Mouse (Mus musculus) left cerebral cortex, postnatal 36 days (tissue): ENCODE measurements around the gene Stx8. TPM values are rescaled to one million over a fixed set of nuclear protein-coding genes. Genes with fewer than 3 reads are reported as not detected.

ENCODE experiments used
- DNase-seq, 2 experiments: peaks; one replicate each; pipeline ENCODE4 v3.0.0; 2021 to 2022; ENCODE audit warnings: low spot score in 2 of 2, mixed read lengths in 1 of 2
- intact Hi-C: fragments of 180-260 bp; cut with DNase I; formaldehyde crosslinking; loops from one replicate; pipeline ENCODE4 v1.15.1; 2025
- microRNA-seq: library from miRNA; unstranded; fragments of <30 nt; microRNA quantifications from one replicate; pipeline ENCODE4 v1.2.0, GENCODE M21; 2022
- total RNA-seq, 2 experiments: library from RNA; stranded (reverse); gene quantifications; 2 replicates each; pipeline ENCODE4 v1.2.3; 2021

Stx8 gene
- total RNA-seq, 2 experiments from 2014 or later, result 36.7 to 42.5 TPM

DNA sequence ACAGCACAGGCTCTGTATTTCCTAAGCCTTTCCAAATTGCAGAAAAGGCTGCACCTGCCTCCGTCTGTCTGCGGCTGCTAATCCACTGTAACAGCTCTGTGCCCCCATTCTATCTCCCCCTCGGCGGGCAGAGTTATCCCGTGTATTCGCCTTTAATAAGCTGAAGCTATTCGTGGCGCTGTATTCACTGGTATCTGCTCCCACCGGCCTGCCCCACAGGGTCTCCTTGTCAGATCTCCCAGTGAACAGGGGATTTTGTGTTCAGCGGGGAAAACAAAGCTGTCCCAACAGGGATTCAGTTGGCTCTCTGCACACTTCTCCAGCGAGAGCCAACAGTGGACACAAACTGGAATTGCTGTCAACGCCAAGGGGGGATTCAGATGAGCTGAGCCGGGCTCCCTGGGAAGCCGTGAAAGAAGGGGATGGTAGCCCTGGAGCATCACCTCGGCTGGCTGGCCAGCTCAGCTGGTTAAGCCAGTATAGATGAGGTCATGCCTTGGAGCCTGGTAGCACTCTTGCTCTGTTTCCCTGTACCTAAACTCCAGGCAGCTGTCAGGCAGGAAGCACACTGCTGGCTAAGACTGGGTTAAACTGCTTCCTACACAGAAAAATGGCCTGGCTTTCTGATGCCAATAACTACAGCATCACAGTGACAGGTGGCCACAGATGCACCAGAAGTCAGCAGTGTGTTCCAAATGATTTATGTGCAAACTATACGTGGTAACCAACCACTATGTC is 278.4 kb downstream of the Stx8 start:
- intact Hi-C loops, result loop anchor here (10.0 kb wide), 1 partner anchor 160 kb away; the partner anchor contains the start of gene Ntn1
- no peak for DNase-seq

DNA sequence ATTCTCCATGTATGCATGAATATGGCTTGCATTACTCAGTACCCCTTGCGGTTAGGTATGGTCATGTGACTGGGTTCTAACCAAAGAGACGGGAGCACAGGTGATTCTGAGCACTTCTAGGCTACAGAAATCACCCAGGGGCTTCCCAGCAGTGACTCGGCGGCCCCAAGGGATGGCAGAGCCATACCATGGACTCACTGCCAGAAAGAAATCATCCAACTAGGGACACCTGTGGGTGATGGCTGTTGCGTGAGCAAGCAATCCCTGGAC is 278.9 kb downstream of the Stx8 start:
- intact Hi-C loops, result loop anchor here (10.0 kb wide), 1 partner anchor 160 kb away; the partner anchor contains the start of gene Ntn1
- no peak for DNase-seq

DNA sequence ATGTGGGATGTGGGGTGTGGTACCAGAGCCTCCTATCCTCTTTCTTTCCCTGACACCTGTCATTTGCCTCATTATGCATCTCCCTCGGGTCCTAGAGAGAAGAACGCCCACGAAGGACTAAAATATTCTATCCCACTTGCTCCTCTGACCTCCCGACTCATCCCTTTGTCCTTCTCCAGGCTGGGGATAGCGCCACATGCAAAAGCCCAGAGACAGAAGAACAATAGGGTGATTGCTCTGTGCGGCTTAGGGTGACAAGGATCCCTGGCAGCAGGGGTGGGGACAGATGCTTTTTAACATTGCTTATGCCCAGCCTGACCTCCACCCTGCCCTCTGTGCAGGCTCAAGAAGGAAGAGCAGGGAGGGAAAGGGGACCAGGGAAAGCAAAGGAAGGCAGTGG is 281.9 kb downstream of the Stx8 start:
- intact Hi-C loops, result loop anchor here (10.0 kb wide), 1 partner anchor 157 kb away; the partner anchor contains the start of gene Ntn1
- DNase-seq, result no peak

DNA sequence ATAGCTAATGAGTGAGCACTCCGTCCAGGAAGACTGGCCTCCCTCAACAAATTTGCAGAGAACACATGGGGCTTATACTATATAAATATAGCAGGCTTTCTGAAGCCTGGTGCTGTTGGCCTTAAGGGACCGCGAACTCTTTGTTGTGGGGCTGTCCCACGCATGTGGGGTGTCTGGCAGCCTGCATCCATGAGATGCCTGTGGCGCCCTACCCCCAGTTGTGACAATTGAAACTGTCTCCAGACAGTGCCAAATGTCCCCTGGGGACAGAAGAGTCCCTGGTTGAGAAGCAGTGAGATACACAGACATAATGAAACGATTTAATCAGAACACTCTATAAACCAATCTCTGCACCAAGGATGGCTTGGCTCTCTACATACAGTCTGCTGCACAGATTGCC is 284.1 kb downstream of the Stx8 start:
- no peak for DNase-seq
- intact Hi-C loops, result no loop called here

DNA sequence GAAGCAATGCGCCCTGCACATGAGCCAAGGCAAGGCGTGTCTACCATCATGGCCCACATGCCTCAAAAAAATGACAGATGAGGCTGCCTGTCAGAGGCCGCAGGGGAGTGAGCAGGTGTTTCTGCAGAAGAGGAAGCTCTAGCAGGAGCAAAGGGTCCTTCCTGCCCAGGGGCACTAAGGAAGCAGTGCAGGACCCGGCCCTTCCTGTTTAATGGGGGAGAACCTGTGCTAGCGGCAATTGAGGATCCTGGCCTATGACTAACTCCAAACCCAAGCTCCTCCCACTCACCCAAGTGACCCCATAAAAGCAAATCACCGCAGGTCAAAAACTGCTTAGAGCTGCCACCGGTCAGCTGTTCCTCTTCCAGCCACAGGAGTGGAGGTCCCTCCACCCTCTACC is 287.5 kb downstream of the Stx8 start:
- DNase-seq, result no peak
- intact Hi-C loops, result no loop called here

Small RNA genes within 50 kb of the gene (microRNA-seq; reads per million reads assigned to microRNA genes)
- not detected for gene Mir6406

Other genes with a start within 250 kb of the Stx8 start
- 1 to 10 TPM in 1 of 2 experiments, under 1 TPM in 1; 0.97 to 1.5 TPM for gene Glp2r, start 195.0 kb upstream of the Stx8 start, total RNA-seq
- not detected for gene Gsg1l2, start 191.6 kb upstream of the Stx8 start, total RNA-seq
- gene Dhrs7c, start 168.0 kb upstream of the Stx8 start, total RNA-seq, result under 1 TPM in 1 of 2 experiments, not detected in 1; 0.36 TPM
- gene Usp43, start 44.0 kb upstream of the Stx8 start, total RNA-seq, result 1 to 10 TPM; 3.6 to 6.0 TPM
- gene Cfap52, start 542 bp upstream of the Stx8 start, total RNA-seq, result 10 to 100 TPM in 1 of 2 experiments, 1 to 10 TPM in 1; 6.5 to 12.8 TPM